Mouse (Mus musculus) macrophage (primary cell): ENCODE data around the gene Samm50. TPM values are rescaled to one million over a fixed set of nuclear protein-coding genes. Genes with fewer than 3 reads are reported as not detected.

Source experiments
- H3K27ac ChIP-seq: fragments of 350-480 bp; formaldehyde crosslinking; 2 replicates; pipeline ENCODE4 v1.9.0; 2021
- H3K36me3 ChIP-seq: fragments of 350-480 bp; formaldehyde crosslinking; 2 replicates; pipeline ENCODE4 v1.9.0; 2021; ENCODE audit errors: inconsistent target
- H3K4me3 ChIP-seq: fragments of 350-480 bp; formaldehyde crosslinking; 2 replicates; pipeline ENCODE4 v1.9.0; 2021; ENCODE audit errors: inconsistent target
- H3K79me2 ChIP-seq: fragments of 350-480 bp; formaldehyde crosslinking; 2 replicates; pipeline ENCODE4 v1.9.0; 2021; ENCODE audit errors: inconsistent target
- WGBS: methylation state at CpG from one replicate; pipeline ENCODE4 v1.1.7; 2026; ENCODE audit warnings: inconsistent platforms; ENCODE audit not compliant: missing documents; 5-methylcytosine and 5-hydroxymethylcytosine counted together
- polyA plus RNA-seq: library from polyadenylated mRNA; stranded (reverse); fragments of 250-400 nt; gene quantifications from 3 replicates; pipeline ENCODE4 v1.2.4, GENCODE M21; 2018; ENCODE audit warnings: inconsistent platforms

Samm50 gene
- polyA plus RNA-seq, 1 experiment from 2014 or later = 46.2 TPM

- Histone ChIP-seq H3K27ac (no peak overlapping the region), H3K79me2 (peaks cover 26% of the 10 kb centered on the region), H3K4me3 (no peak overlapping the region), H3K36me3 (no peaks in the 10 kb centered on the region)
- 68% methylated on average over 3 of the region's 3 CpGs for WGBS
Observed at GRCm38 (mm10) chr15:84189881-84190280, 2.2 kb upstream of the Samm50 start.

GRCm38 (mm10) chr15:84191724-84192057 is 350 bp upstream of the Samm50 start:
- Histone ChIP-seq H3K36me3 (peaks cover 14% of the 10 kb centered on the region), H3K4me3 (peak overlapping the region; percentile 87), H3K27ac (peak overlapping the region; percentile 73), H3K79me2 (peaks cover 29% of the 10 kb centered on the region)
- 4% methylated on average over 9 of the region's 9 CpGs for WGBS

- H3K36me3 ChIP-seq = peaks cover 63% of the 10 kb centered on the region
Observed at GRCm38 (mm10) chr15:84196486-84197165, 4.6 kb downstream of the Samm50 start.

GRCm38 (mm10) chr15:84207327-84207726 is 15.3 kb downstream of the Samm50 start:
- peaks cover 63% of the 10 kb centered on the region for H3K36me3 ChIP-seq
- no peak overlapping the region for H3K27ac ChIP-seq
- H3K4me3 ChIP-seq = no peak overlapping the region
- H3K79me2 ChIP-seq = no peaks in the 10 kb centered on the region
- WGBS = 95% methylated on average over 4 of the region's 4 CpGs

More at GRCm38 (mm10) chr15:84196486-84197165, 4.6 kb downstream of the Samm50 start:
- no peak overlapping the region for H3K4me3 ChIP-seq
- H3K27ac ChIP-seq = no peak overlapping the region
- 94% methylated on average over 8 of the region's 8 CpGs for WGBS
- H3K79me2 ChIP-seq = peaks cover 29% of the 10 kb centered on the region

DNA sequence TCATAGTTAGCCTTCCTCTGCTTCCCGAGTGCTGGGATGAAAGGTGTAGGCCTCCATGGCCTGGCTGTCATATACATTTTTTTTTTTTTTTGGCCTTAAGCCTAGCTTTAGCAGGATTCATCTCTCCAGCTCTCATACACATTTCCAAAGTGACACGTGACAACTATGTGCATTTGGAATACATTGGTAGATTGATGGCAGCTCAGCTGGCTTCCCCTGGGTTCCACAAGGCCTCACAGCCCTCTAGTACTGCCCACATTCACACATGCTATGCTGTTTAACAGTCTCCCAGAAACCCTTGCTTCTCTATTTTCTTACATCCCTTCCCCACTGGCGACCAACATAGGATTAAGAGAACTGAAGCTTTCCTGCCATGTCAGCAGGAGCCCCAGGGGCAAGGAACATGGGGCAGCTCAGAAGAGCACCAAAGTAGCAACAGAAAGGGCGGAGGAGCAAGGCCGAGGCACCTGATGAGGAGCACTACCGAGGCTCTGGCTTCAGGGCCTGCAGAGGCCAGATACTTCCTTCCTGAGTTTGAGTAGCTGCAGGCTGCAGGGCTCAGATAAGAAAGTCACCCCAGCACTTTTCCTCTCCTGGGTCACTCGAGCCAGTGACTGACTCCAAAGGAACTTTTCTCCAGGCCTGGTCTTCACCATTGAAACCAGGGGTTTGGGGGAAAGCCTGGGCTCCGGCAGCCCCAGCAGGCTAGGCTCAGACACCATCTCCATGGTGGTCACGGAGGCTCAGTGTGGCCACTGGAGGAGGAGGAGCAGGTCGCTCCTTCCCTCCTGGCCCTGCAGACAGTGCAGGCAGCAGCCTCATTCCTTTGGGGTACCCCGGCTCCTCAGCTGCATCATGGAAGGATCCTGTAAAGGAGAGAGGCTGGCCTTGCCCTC is 17.7 kb downstream of the Samm50 start:
- Histone ChIP-seq H3K4me3 (no peak overlapping the region), H3K27ac (peak overlapping the region; percentile 27), H3K79me2 (no peaks in the 10 kb centered on the region), H3K36me3 (peaks cover 57% of the 10 kb centered on the region)
- 49% methylated on average over 11 of the region's 11 CpGs for WGBS

DNA sequence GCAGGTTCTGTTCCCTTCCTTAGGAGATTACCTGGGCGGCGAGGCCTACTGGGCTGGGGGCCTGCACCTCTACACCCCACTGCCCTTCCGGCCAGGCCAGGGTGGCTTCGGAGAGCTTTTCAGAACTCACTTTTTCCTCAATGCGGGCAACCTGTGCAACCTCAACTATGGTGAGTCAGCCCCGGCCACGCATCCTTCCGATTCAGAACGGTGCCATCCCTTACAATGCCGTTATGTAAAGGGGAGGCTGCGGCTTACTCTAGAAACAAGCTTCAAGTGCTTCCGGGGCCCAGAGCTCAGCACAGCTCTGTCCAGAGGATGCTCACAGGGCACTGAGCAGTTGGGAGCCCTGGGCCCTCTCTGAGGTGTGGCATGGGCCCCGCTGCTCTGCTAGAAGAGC is 18.4 kb downstream of the Samm50 start:
- 52% methylated on average over 13 of the region's 13 CpGs for WGBS
- peaks cover 55% of the 10 kb centered on the region for H3K36me3 ChIP-seq
- no peak overlapping the region for H3K27ac ChIP-seq
- H3K4me3 ChIP-seq = no peak overlapping the region
- H3K79me2 ChIP-seq = no peaks in the 10 kb centered on the region

- Histone ChIP-seq H3K4me3 (no peak overlapping the region), H3K27ac (no peak overlapping the region), H3K36me3 (peaks cover 50% of the 10 kb centered on the region), H3K79me2 (no peaks in the 10 kb centered on the region)
- WGBS = 89% methylated on average over 11 of the region's 13 CpGs
Observed at GRCm38 (mm10) chr15:84210941-84211340, 18.9 kb downstream of the Samm50 start.

GRCm38 (mm10) chr15:84211564-84211963 is 19.5 kb downstream of the Samm50 start:
- Histone ChIP-seq H3K36me3 (peaks cover 44% of the 10 kb centered on the region), H3K27ac (no peak overlapping the region), H3K4me3 (no peak overlapping the region), H3K79me2 (no peaks in the 10 kb centered on the region)
- 84% methylated on average over 4 of the region's 4 CpGs for WGBS

DNA sequence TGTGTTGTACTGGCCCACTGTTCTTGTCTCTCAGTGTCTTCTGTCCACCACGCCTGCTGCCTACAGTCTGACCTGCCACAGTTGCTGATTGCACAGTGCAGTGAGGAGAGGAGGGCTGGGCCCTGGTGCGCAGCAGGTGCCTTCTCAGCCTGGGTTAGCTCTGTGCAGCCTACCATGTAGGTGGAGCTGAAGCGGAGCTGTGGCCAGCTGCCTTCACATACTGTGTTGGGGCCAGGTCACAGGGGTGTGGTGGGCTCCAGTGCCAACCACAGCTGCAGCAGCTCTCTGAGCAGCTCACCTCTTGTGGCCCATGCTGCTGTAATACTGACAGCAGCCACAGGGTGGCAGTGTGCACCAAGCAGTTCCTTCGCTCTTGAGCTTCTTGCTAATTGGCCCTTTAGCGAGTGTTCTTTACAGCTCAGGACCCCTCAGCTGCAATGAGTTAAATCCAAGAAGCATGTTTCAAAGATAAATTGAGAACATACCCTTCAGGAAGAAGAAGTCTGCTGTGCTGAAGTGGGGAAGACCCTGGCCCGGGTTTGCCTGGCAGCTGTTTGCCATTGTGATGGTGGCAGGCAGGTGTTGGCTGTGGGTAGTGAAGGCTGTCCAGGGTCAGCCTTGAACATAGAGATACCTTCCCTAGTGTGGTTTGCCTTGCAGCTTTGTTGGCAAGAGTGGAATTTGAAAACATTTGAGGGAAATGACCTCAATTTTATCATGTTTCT is 20.2 kb downstream of the Samm50 start:
- 52% methylated on average over 6 of the region's 6 CpGs for WGBS
- Histone ChIP-seq H3K36me3 (peaks cover 40% of the 10 kb centered on the region; the same call in 1 of the 2 replicates), H3K79me2 (no peaks in the 10 kb centered on the region), H3K4me3 (no peak overlapping the region), H3K27ac (no peak overlapping the region)

- WGBS = 100% methylated on average over 2 of the region's 2 CpGs
- Histone ChIP-seq H3K4me3 (no peak overlapping the region), H3K36me3 (peaks cover 39% of the 10 kb centered on the region; the same call in 1 of the 2 replicates), H3K27ac (no peak overlapping the region), H3K79me2 (no peaks in the 10 kb centered on the region)
Observed at GRCm38 (mm10) chr15:84212756-84213105, 20.7 kb downstream of the Samm50 start.

DNA sequence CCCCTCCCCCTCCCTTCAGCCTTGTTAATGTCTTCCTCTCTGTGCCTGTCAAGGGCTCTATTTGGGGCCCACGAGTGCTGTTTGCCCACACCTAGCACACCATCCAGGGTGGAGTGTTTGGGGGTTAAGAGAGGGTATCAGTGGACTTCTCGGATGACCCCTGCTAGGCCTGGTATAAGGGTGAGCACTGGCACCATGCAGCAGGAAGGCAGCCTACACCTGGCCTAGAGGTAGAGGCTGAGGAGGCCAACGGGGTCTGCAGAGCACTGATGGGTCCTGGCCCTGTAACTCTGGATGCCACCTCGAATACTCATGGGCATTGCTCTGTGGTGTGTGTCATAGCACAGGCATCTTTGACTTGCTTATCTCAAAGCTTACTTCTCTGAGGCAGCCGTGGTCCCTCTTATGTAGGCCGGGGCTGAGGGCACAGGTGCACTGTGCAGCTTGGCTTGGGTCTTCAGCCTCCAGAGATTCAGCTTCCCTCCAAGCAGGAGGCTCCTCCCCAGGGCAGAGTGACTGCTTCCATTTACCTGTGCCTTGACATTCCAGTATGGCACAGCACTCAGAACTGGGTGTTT is 21.2 kb downstream of the Samm50 start:
- H3K27ac ChIP-seq = no peak overlapping the region
- no peak overlapping the region for H3K4me3 ChIP-seq
- peaks cover 36% of the 10 kb centered on the region; the same call in 1 of the 2 replicates for H3K36me3 ChIP-seq
- no peaks in the 10 kb centered on the region for H3K79me2 ChIP-seq
- 97% methylated on average over 6 of the region's 6 CpGs for WGBS

DNA sequence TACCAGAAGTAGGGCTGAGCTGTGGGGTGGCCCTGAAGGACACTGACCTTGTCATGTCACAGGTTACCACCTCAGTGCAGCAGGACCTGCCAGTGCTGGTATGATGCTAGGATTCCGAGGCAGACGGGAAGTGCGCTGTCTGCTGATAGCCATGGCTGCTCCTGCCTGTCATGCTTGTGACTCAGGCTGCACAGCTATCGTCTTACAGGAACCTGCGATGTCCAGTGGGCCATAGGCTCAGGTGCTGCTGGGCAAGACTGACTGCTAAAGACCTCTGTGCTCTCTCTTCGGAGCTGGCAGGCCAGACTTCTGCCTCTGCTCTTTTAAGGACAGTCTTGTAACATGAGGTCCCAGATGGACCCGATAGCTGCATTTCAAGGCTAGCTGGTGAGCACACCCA is 22.4 kb downstream of the Samm50 start:
- Histone ChIP-seq H3K4me3 (no peak overlapping the region), H3K27ac (no peak overlapping the region), H3K36me3 (peaks cover 36% of the 10 kb centered on the region; the same call in 1 of the 2 replicates), H3K79me2 (no peaks in the 10 kb centered on the region)
- 95% methylated on average over 7 of the region's 7 CpGs for WGBS

DNA sequence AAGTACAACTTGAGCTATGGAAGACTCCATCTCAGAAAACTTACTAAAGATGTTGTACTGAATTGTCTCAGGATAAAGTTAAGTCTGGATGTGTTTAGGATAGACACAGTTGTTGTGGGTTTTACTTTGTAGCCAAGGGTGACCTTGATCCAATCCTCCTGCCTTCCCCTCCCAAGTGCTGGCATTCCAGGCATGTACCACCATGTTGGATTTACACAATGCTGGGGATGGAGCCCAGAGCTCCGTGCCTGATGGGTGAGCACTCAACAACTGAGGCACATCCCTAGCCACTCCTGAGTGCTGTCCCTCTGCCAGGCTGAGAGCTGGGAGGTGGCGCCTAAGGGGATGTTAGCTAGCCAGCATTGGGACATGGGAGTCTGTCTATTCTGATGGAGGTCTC is 23.2 kb downstream of the Samm50 start:
- Histone ChIP-seq H3K36me3 (peaks cover 36% of the 10 kb centered on the region; the same call in 1 of the 2 replicates), H3K4me3 (no peak overlapping the region), H3K79me2 (no peaks in the 10 kb centered on the region), H3K27ac (no peak overlapping the region)
- WGBS = 88% methylated on average over 1 of the region's 2 CpGs

DNA sequence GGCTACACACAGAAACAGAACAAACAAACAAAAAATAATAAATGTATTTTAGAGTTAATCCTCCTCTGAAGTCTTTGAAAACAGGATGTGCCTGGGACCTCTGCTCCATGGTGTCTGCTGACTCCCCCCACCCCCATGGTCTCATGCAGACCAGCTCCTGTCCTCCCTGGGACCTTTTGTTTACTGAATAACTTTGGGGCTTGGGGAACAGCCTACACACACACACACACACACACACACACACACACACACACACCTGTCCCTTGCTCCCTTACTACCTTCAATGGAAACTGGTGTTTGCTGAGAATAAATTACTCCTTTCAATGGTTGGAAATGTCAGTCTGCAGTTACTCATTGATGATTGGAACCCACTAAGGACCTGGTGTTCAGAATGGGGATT is 24.0 kb downstream of the Samm50 start:
- H3K27ac ChIP-seq = no peak overlapping the region
- H3K4me3 ChIP-seq = no peak overlapping the region
- H3K79me2 ChIP-seq = no peaks in the 10 kb centered on the region
- H3K36me3 ChIP-seq = peaks cover 29% of the 10 kb centered on the region; the same call in 1 of the 2 replicates
